Mouse (Mus musculus): ENCODE results near the gene Fat4.

The Fat4 gene

DNA sequence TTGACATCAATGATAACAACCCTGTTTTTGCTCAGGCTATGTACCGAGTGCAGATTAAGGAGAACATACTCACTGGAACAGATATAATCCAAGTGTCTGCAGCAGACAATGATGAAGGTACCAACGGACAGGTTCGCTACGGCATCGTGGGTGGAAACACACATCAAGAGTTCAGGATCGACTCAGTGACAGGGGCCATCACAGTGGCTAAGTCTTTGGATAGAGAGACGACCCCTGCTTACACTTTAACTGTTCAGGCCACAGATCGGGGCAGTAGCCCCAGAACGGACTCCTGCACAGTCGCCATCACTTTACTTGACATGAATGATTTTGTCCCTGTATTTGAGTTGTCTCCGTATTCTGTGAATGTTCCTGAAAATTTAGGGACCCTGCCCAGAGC lies 70.4 kb downstream of the Fat4 start:
- in situ Hi-C loops (cut with MboI, MseI) = no loop called here

DNA sequence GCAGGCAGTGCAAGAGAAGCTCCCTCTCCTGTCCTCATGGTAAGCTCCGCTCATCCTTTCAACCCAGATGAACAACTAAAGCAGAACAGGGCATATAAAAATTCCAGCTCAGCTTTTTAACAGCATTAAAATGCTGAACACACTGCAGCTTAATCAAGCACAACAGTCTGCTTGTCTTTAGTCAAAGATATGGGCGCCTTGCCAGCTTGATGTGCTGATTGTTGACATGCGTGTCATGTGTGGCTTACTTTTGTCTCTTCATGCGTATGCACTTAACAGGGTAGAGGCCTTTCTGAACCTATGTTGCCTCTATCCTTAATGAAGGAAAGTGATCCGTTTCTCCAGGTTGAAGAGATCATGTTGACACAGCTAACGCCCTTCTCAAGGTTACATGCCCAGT lies 75.6 kb downstream of the Fat4 start:
- in situ Hi-C loops (cut with MboI, MseI) = no loop called here

DNA sequence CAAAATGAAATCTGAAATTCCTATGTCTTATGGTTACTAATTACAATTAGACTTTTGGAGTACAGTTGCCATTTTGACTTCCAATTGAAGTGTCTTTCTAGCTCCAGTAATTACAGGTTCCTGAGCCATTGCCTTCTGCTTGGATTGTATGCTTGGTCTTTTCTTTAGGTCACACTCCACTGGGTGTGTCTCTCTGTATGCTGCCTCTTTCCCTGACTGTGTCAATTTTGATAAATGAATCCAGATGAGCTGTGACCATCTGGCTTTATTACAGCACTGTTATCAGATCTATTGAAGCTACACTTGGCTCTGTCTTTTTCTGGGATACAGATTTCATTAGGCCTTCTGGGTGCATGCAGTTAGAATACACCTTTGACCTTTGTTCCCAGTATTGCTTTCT lies 80.7 kb downstream of the Fat4 start:
- in situ Hi-C loops (cut with MboI, MseI) = no loop called here

DNA sequence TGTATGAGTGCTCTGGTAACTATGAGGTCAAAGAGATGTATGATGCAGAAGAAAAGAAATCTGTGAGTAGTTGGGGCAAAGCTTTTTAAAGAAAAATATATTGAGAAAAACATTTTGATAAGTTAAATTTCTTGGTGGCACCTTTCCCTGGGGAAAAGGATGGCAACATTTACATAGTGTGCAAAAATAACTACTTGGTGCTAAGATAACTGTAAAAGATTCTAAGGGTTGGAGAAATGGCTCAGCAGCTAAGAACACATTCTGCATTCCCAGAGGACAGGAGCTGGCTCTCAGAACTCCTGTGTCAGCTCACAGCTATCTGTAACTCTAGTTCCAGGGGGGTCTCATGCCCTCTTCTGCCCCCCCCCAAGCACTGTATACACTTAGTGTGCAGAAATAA lies 99.6 kb downstream of the Fat4 start:
- in situ Hi-C loops (cut with MboI, MseI) = no loop called here

DNA sequence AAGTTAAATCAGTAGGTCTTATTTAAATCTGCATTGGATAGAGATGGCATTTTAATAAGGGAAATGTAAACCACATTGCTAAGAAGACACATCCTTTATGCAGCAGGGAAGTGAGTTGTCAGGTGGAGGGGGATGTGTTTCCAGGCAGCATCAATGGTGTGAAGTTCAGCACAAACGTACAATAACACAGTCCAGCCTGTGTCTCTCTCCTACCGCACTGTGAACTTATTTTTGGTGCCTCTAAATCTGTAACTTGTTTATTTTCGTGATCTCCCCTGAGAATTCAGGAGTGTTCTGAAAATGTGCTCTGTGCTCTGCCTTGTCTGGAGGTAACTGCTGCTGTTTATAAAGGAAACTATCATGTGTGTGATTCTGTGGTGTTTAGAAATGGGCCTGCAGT lies 102.4 kb downstream of the Fat4 start:
- in situ Hi-C loops (cut with MboI, MseI) = no loop called here

DNA sequence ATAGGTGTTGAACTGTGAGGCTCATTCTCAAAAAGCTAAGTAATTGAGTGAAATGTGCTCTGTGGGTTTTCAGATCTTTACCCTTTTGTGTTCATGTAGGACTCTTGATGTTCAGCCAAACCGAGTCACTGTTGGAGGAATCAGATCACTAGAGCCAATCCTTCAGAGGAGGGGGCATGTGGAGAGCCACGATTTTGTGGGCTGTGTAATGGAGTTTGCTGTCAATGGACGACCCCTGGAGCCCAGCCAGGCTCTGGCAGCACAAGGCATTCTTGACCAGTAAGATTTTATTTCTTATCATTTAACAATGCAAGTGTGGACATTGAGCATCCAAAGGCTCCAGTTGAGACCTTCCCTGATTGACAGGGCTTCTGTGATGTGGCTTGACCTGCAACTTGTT lies 113.3 kb downstream of the Fat4 start:
- in situ Hi-C loops (cut with MboI, MseI) = no loop called here

DNA sequence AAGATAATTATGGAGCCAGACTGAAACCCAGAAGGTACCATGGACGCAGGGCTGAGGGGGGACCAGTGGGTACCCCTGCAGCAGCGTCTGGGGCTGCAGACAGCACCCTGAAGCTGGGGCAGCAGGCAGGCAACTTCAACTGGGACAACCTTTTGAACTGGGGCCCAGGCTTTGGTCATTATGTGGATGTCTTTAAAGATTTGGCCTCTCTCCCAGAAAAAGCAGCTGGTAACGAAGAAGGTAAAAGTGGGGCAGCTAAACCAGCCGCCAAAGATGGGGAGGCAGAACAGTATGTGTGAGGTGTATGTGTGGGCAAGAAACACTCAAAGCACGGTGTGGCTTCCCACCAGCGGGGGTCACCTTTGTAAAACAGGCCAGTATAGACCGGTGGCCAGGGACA lies 123.8 kb downstream of the Fat4 start:
- in situ Hi-C loops (cut with MboI, MseI) = no loop called here

DNA sequence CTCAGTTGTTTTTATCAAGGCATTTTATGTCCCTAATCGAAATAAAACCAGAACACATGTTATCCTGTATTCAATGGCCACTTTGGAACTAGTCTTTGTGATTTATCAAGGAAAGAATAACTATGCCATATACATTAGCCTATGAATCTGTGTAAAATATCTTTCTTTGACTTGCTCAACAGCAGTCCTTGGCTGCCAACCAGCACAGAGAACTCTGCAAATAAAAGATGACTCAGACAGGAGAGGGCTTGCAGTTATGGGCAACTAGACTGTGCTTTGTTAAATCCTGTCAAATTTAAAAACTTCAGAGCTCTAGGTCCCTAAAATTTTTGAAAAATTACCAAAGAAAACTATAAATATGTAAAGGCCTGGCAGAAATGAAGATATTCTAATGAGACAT lies 130.9 kb downstream of the Fat4 start:
- in situ Hi-C loops (cut with MboI, MseI) = no loop called here

DNA sequence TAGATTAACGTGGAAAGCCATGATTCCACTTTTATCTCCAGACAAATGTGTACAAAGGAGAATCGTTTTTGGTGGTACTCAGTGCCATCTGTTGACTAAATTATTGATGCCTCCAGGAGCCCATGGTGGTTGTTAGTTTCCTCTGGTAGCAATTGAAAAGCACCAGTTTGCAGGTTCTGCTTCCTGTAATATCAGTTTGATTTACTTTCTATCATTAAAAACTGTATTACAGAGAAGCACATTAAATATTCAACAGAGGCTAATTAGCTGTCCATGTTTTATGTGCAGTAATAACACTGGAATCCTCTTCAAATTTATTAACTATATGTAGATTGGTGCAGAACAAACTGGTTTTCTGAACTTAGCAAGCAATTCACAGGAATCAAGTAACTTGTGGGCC lies 149.4 kb downstream of the Fat4 start:
- in situ Hi-C loops (cut with MboI, MseI) = no loop called here

DNA sequence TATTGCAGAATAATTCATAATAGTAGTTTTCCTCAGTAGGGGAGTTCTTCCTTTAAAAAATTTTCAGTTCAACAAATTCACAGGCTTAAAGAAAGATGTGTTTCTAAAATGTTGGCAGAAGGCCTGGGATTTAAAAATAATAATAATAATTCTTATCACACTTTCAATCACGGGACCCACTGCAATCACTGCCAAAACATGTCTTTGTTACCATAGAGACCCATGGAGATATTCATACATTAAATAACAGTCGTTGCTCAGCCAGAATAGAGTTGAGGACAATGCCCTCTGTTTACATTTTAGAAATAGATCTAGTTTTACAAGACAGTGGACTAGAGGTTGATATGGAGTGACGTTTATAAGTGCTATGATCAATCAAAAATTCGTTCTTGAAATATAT lies 159.7 kb downstream of the Fat4 start:
- in situ Hi-C loops (cut with MboI, MseI) = no loop called here

DNA sequence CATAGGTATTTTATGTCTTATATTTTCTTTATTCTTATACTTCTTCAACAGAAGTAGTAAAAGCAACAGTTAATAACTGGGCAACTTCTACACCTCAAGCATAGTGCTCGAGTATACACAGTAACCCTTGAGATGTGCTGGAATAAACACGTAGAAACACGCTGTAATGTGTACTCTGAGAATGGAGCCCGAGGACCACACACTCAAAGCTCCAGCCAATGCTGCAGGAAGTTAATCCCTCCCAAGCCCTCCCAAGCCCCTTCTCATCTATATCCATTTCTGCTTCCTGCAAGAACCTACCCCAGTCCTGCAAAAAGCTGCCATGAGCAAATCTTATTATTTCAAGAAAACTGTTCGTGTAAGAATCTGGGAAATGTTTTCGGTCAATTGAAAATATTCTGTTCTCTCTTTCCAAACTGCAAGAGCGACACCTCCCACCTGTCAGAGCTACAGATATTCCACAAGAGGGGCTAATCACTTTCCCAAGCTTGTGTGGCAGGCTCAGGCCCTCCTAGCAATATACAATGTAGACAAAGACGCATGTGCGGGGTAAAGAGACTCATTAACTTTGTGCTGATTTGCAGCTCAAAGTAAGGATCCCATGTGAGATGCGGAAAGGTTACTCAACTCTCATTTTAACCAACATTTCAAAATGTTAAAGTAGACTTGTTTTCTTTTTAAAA lies 161.0 kb downstream of the Fat4 start:
- in situ Hi-C loops (cut with MboI, MseI) = no loop called here

DNA sequence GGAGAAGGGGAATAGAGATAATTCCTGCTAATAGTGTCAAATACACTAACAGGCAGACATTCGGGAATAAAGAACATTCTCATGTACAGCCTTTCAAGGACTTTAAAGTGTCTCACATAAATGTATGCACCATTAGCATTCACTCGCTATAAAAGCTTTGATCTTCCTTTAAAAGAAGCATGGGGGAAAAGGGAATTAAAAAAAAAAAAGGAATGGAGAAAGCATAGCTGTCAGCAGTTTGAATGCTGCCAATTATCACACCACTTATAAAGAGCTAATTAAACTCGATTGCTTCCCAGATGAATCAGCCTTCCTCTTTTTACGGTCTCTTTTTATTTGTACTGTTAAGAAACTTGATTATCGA lies 161.5 kb downstream of the Fat4 start:
- in situ Hi-C loops (cut with MboI, MseI) = no loop called here

DNA sequence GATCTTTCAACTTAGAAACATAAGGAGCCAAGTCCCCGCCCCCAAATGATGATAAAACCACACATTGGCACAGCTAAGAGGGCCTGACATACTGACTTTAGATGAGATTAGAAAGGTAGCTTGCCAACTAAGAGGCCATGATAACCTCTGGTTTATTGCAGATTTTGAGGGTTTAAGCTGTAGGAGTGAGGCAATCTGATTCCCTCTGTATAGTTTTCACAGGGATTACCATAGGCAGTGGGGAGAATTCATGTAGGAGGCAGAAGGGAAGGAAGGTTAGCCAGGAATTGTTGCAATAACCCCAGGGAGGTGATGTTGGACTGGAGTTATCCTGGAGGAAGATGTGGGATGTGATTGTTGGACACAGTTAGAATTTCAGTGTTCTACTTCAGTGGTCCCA lies 163.4 kb downstream of the Fat4 start:
- in situ Hi-C loops (cut with MboI, MseI) = no loop called here

DNA sequence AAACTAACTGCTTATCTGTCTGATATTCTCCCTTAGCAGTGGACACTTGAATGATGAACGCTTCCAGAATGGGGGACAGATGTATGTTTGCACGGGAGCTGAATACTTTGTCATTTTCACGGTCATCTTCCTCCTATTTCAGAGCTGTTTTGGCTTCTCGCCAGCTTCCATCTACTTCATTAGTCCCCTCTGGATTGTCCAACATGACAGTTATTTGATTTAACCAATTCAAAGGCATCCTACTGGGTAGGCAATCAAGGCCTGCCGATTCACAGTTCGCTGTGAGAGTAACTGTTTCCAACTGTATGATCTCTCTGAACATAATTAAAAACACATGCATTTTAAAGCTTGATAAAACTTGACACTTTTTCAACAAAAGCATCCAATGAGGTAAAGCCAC lies 166.3 kb downstream of the Fat4 start:
- in situ Hi-C loops (cut with MboI, MseI) = no loop called here
